Mouse (Mus musculus): ENCODE results near the gene Ctxn2.

The Ctxn2 gene

DNA sequence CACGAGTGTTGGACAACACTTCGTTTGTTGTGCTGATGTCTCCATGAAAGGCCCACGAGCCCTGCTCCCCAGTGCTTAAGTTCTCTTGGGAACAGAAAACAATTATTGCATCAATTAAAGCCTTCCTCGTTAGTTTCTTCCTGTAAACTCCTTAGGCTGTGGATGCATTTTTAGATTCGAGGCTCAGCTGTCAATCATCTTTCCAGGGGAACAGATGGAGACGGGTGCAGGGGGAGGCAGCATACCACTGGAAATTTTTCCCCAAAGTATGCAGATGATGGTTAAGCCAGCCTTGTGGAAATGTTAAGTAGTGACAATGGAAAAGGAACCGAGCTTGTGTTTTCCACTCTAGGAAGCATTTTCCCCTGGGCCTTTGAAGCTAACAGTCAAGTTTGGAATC, 60.3 kb downstream of the Ctxn2 start:
- DNase-seq (ENCODE audit: low spot score) = no peak

All from ovary, postnatal 14 days (tissue).